21 mouse cellular contexts compared by ENCODE assay signal in genomic region chr2:32090145-32090544, GRCm38 (mm10). TPM values are rescaled to one million over a fixed set of nuclear protein-coding genes. Genes with fewer than 3 reads are reported as not detected.
"Had no signal": no experiment of that assay in that cellular context is flagged by ENCODE, and none has a peak within 500 bp of the region (broad histone marks: within the 10 kb centered on the region; RNA-seq: fewer than 3 reads in every experiment).

No protein-coding gene starts in this region.

- H3K4me2 ChIP-seq: liver, embryonic 15.5 days; lung, embryonic 15.5 days; midbrain, embryonic 12.5 days; neural tube, embryonic 12.5 days had no signal

- ATAC-seq: liver, postnatal 0 days; lung, postnatal 0 days; midbrain, embryonic 16.5 days had no signal

- H3K36me3 ChIP-seq: liver, embryonic 15.5 days; lung, embryonic 15.5 days; midbrain, embryonic 12.5 days; neural tube, embryonic 12.5 days had no signal

- DNase-seq: liver, postnatal 0 days; lung, adult 2 months; lung, postnatal 14 days; midbrain, embryonic 14.5 days; retina, postnatal 1 day; right cerebral cortex, adult 18-20 months; right cerebral cortex, postnatal 25 days; right cerebral cortex, postnatal 4 days; spleen, adult 18-20 months; thymus, adult 18-20 months; thymus, postnatal 14 days; thymus, postnatal 36 days had no signal

- H3K9me3 ChIP-seq: liver, embryonic 15.5 days; lung, embryonic 15.5 days; midbrain, embryonic 12.5 days; neural tube, embryonic 12.5 days had no signal

- H3K4me3 ChIP-seq: liver, embryonic 15.5 days; lung, embryonic 15.5 days; megakaryocyte, embryonic 14.5 days; midbrain, embryonic 12.5 days; neural tube, embryonic 12.5 days had no signal

- H3K9ac ChIP-seq: liver, embryonic 15.5 days; liver, postnatal 0 days; lung, embryonic 15.5 days; midbrain, embryonic 12.5 days; neural tube, embryonic 12.5 days had no signal

- H3K27ac ChIP-seq: liver, embryonic 15.5 days; lung, embryonic 15.5 days; midbrain, embryonic 12.5 days; neural tube, embryonic 12.5 days had no signal

RNA-seq across cellular contexts. Expression of gene Plpp7, which starts 5.2 kb away (rescaled TPM):
- total RNA-seq: monocyte, adult 5-6 weeks; neutrophil, adult 5-6 weeks had no signal
